Mouse (Mus musculus): ENCODE data around the gene Nelfcd. TPM values are rescaled to one million over a fixed set of nuclear protein-coding genes. Genes with fewer than 3 reads are reported as not detected.

The Nelfcd gene
- 83.8 and 87.2 TPM in 2 replicates for polyA plus RNA-seq (2015; fragmentation: Nextera tagmentation; extraction: Ambion mirVana)

- DNase-seq (ENCODE audit: low spot score) = peak; percentile 98
These were observed at the start of gene Nelfcd for GRCm38 (mm10) chr2:174415731-174416310. Gene Nelfcd, plus strand, starts transcription at chr2:174415804.

GRCm38 (mm10) chr2:174366571-174366970 lies 49.0 kb upstream of the Nelfcd start:
- no peak for DNase-seq (ENCODE audit: low spot score)

GRCm38 (mm10) chr2:174381021-174381420 lies 34.6 kb upstream of the Nelfcd start:
- no peak for DNase-seq (ENCODE audit: low spot score)

- DNase-seq (ENCODE audit: low spot score) = no peak
These were observed 23.7 kb upstream of the Nelfcd start for GRCm38 (mm10) chr2:174391936-174392335.

GRCm38 (mm10) chr2:174392554-174392953 lies 23.1 kb upstream of the Nelfcd start:
- DNase-seq (ENCODE audit: low spot score) = no peak

- no peak for DNase-seq (ENCODE audit: low spot score)
These were observed 22.2 kb upstream of the Nelfcd start for GRCm38 (mm10) chr2:174393383-174393782.

GRCm38 (mm10) chr2:174396643-174397042 lies 19.0 kb upstream of the Nelfcd start:
- no peak for DNase-seq (ENCODE audit: low spot score)

GRCm38 (mm10) chr2:174397065-174397464 lies 18.5 kb upstream of the Nelfcd start:
- DNase-seq (ENCODE audit: low spot score) = no peak

- DNase-seq (ENCODE audit: low spot score) = no peak
These were observed 17.7 kb upstream of the Nelfcd start for GRCm38 (mm10) chr2:174397881-174398280.

GRCm38 (mm10) chr2:174400396-174400795 lies 15.2 kb upstream of the Nelfcd start:
- DNase-seq (ENCODE audit: low spot score) = no peak

- no peak for DNase-seq (ENCODE audit: low spot score)
These were observed 5.4 kb upstream of the Nelfcd start for GRCm38 (mm10) chr2:174410222-174410621.

GRCm38 (mm10) chr2:174413127-174413526 lies 2.5 kb upstream of the Nelfcd start:
- DNase-seq (ENCODE audit: low spot score) = no peak

- DNase-seq (ENCODE audit: low spot score) = no peak
These were observed 438 bp upstream of the Nelfcd start for GRCm38 (mm10) chr2:174415001-174415730.

GRCm38 (mm10) chr2:174421107-174421506 lies 5.5 kb downstream of the Nelfcd start:
- DNase-seq (ENCODE audit: low spot score) = no peak

GRCm38 (mm10) chr2:174424301-174425085 lies 8.9 kb downstream of the Nelfcd start:
- no peak for DNase-seq (ENCODE audit: low spot score)

- no peak for DNase-seq (ENCODE audit: low spot score)
These were observed 11.3 kb downstream of the Nelfcd start for GRCm38 (mm10) chr2:174426856-174427255.

GRCm38 (mm10) chr2:174428076-174428835 lies 12.7 kb downstream of the Nelfcd start:
- DNase-seq (ENCODE audit: low spot score) = no peak

- no peak for DNase-seq (ENCODE audit: low spot score)
These were observed 13.5 kb downstream of the Nelfcd start for GRCm38 (mm10) chr2:174428996-174429591.

- DNase-seq (ENCODE audit: low spot score) = no peak
These were observed 19.3 kb downstream of the Nelfcd start for GRCm38 (mm10) chr2:174434943-174435342.

GRCm38 (mm10) chr2:174436076-174436701 lies 20.6 kb downstream of the Nelfcd start:
- no peak for DNase-seq (ENCODE audit: low spot score)

All from thymus, postnatal 0 days (tissue).